Mouse (Mus musculus) central nervous system, embryonic 18 days (tissue): ENCODE measurements around the gene Ppp2r5e. TPM values are rescaled to one million over a fixed set of nuclear protein-coding genes. Genes with fewer than 3 reads are reported as not detected.

Experiments used
- polyA plus RNA-seq: library from polyadenylated mRNA; depleted of rRNA; stranded (reverse); fragments of >200 nt; gene quantifications from 2 replicates; pipeline ENCODE4 v1.2.3, GENCODE M21; 2012; rRNA removed

The Ppp2r5e gene
- polyA plus RNA-seq = 41.9 and 45.2 TPM in 2 replicates

GRCm38 (mm10) chr12:75596154-75597002, at the start of gene Ppp2r5e:
Ppp2r5e (minus strand) TSS chr12:75596245.

GRCm38 (mm10) chr12:75416681-75417080, 179.4 kb downstream of the Ppp2r5e start, which contains the start of gene Gphb5:
Gphb5 (minus strand) TSS chr12:75416781.

Other genes with a start within 250 kb of the Ppp2r5e start
- gene Gphb5, start 179.5 kb downstream of the Ppp2r5e start, polyA plus RNA-seq = 0.06 and 0.07 TPM in 2 replicates
- gene Wdr89, start 73.3 kb upstream of the Ppp2r5e start, polyA plus RNA-seq = 5.1 and 5.6 TPM in 2 replicates
- 17.5 and 17.6 TPM in 2 replicates for gene Sgpp1, start 139.5 kb upstream of the Ppp2r5e start, polyA plus RNA-seq
- gene Syne2, start 221.9 kb upstream of the Ppp2r5e start, polyA plus RNA-seq = 60.9 and 63.5 TPM in 2 replicates